ENCODE assay signal across 8 mouse cellular contexts in the genomic region with DNA sequence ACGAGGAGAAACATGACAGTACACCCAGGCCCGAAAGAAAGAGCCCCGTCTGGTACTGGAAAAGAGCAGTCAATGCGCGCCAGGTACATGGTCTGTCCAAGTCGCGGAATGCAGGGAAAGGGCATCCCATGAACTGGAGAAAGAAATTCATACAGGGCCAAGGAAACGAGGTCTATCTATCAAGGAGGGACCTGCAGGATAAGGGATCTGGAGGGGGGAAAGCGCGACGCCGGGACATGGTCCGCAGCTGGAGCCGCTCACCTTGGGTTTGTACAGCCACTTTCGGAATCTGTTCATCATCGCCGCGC. TPM values are rescaled to one million over a fixed set of nuclear protein-coding genes. Genes with fewer than 3 reads are reported as not detected.
DNase-seq lines count a peak whose midpoint lies in the region; ATAC-seq lines count a peak whose summit lies in the region.

No protein-coding gene starts in this region.

- no peaks in the 10 kb centered on the region for H3K36me3 ChIP-seq in megakaryocyte, embryonic 14.5 days (replicated peaks; ENCODE audit: low read length)
- no peaks in the 10 kb centered on the region for H3K36me3 ChIP-seq in limb, embryonic 12.5 days
- H3K36me3 ChIP-seq in stomach, embryonic 15.5 days = no peaks in the 10 kb centered on the region

- H3K9me3 ChIP-seq in megakaryocyte, embryonic 14.5 days = no peaks in the 10 kb centered on the region
- H3K9me3 ChIP-seq in limb, embryonic 12.5 days = no peaks in the 10 kb centered on the region
- H3K9me3 ChIP-seq in stomach, embryonic 15.5 days = no peaks in the 10 kb centered on the region

- no peak for ATAC-seq in megakaryocyte, adult 5-6 weeks (ENCODE audit: poor library complexity, severe bottlenecking)
- no peak for ATAC-seq in limb, embryonic 12.5 days (ENCODE audit: insufficient number of reproducible peaks, insufficient read depth, low FRiP score, low TSS enrichment, low read depth)
- no peak for ATAC-seq in stomach, embryonic 15.5 days (ENCODE audit: insufficient read depth, low FRiP score, low read depth)
- ATAC-seq in megakaryocyte progenitor cell, adult 5-6 weeks (replicated peaks; ENCODE audit: poor library complexity) = no peak

- peak overlapping the region; percentile 92 for H3K4me3 ChIP-seq in megakaryocyte, embryonic 14.5 days (replicated peaks)
- peak overlapping the region; percentile 74 for H3K4me3 ChIP-seq in limb, embryonic 12.5 days (replicated peaks)
- H3K4me3 ChIP-seq in stomach, embryonic 15.5 days (replicated peaks) = peak overlapping the region; percentile 62

- H3K4me2 ChIP-seq in limb, embryonic 12.5 days = peak overlapping the region; percentile 95
- H3K4me2 ChIP-seq in stomach, embryonic 15.5 days = peak overlapping the region; percentile 98

- no peak overlapping the region for H3K27ac ChIP-seq in limb, embryonic 12.5 days
- no peak overlapping the region for H3K27ac ChIP-seq in stomach, embryonic 15.5 days

- peaks cover 84% of the 10 kb centered on the region for H3K27me3 ChIP-seq in megakaryocyte, embryonic 14.5 days (replicated peaks)
- H3K27me3 ChIP-seq in limb, embryonic 12.5 days = peaks cover 88% of the 10 kb centered on the region
- H3K27me3 ChIP-seq in stomach, embryonic 15.5 days (replicated peaks) = peaks cover 37% of the 10 kb centered on the region

- 2% methylated on average over 18 of the region's 18 CpGs for WGBS in limb, embryonic 12.5 days
- under 1% methylated on average over 18 of the region's 18 CpGs for WGBS in stomach, embryonic 15.5 days

- H3K9ac ChIP-seq in limb, embryonic 12.5 days (replicated peaks) = peak overlapping the region; percentile 51
- H3K9ac ChIP-seq in stomach, embryonic 15.5 days = no peak overlapping the region

- peaks cover 58% of the 10 kb centered on the region for H3K4me1 ChIP-seq in megakaryocyte, embryonic 14.5 days
- peaks cover 24% of the 10 kb centered on the region for H3K4me1 ChIP-seq in limb, embryonic 12.5 days (replicated peaks)
- peaks cover 26% of the 10 kb centered on the region for H3K4me1 ChIP-seq in stomach, embryonic 15.5 days

- DNase-seq in cerebellum, postnatal 10 days = peak; percentile 54 to 66
- no peak for DNase-seq in cerebellum, postnatal 36 days
- DNase-seq in thymus, adult 18-20 months = no peak

RNA-seq across cellular contexts. Expression of a gene that starts 0.5 kb away (rescaled TPM):
- polyA plus RNA-seq in megakaryocyte, embryonic 14.5 days (2012; ENCODE audit: insufficient read depth, low replicate concordance) = 0.37 and 4.0 TPM in 2 replicates
- 2.3 and 3.8 TPM in 2 replicates for total RNA-seq in megakaryocyte, adult 5-6 weeks (2015)
- 4.8 and 5.5 TPM in 2 replicates for total RNA-seq in megakaryocyte, adult 5-6 weeks (2017)
- 1.4 and 2.0 TPM in 2 replicates for polyA plus RNA-seq in limb, embryonic 12.5 days (2016; fragmentation: Nextera tagmentation; extraction: Ambion mirVana)
- polyA plus RNA-seq in stomach, embryonic 15.5 days (2015; fragmentation: Nextera tagmentation; extraction: Ambion mirVana) = 0.53 and 0.62 TPM in 2 replicates
- 0.25 and 0.46 TPM in 2 replicates for total RNA-seq in megakaryocyte progenitor cell, adult 5-6 weeks (2015)
- total RNA-seq in megakaryocyte progenitor cell, adult 5-6 weeks (2017) = 0.04 and 0.10 TPM in 2 replicates

RNA-seq across cellular contexts. Expression of a gene that starts 0.6 kb away (rescaled TPM):
- 0.15 TPM in 1 of 2 replicates, not detected in the other for polyA plus RNA-seq in megakaryocyte, embryonic 14.5 days (2012; ENCODE audit: insufficient read depth, low replicate concordance)
- 0.56 and 0.57 TPM in 2 replicates for total RNA-seq in megakaryocyte, adult 5-6 weeks (2015)
- 1.2 and 1.9 TPM in 2 replicates for total RNA-seq in megakaryocyte, adult 5-6 weeks (2017)
- polyA plus RNA-seq in limb, embryonic 12.5 days (2016; fragmentation: Nextera tagmentation; extraction: Ambion mirVana) = not detected in 2 replicates
- polyA plus RNA-seq in stomach, embryonic 15.5 days (2015; fragmentation: Nextera tagmentation; extraction: Ambion mirVana) = not detected in 2 replicates
- not detected in 2 replicates for total RNA-seq in megakaryocyte progenitor cell, adult 5-6 weeks (2015)
- not detected in 2 replicates for total RNA-seq in megakaryocyte progenitor cell, adult 5-6 weeks (2017)

RNA-seq across cellular contexts. Expression of a gene that starts 48.3 kb away (rescaled TPM):
- polyA plus RNA-seq in megakaryocyte, embryonic 14.5 days (2012; ENCODE audit: insufficient read depth, low replicate concordance) = 6.2 and 26.8 TPM in 2 replicates
- total RNA-seq in megakaryocyte, adult 5-6 weeks (2015) = 75.7 and 86.1 TPM in 2 replicates
- total RNA-seq in megakaryocyte, adult 5-6 weeks (2017) = 79.6 and 82.8 TPM in 2 replicates
- 181 TPM in 2 replicates for polyA plus RNA-seq in limb, embryonic 12.5 days (2016; fragmentation: Nextera tagmentation; extraction: Ambion mirVana)
- polyA plus RNA-seq in stomach, embryonic 15.5 days (2015; fragmentation: Nextera tagmentation; extraction: Ambion mirVana) = 138 and 151 TPM in 2 replicates
- 143 and 145 TPM in 2 replicates for total RNA-seq in megakaryocyte progenitor cell, adult 5-6 weeks (2015)
- 107 and 120 TPM in 2 replicates for total RNA-seq in megakaryocyte progenitor cell, adult 5-6 weeks (2017)

Comparison
In these comparisons a context has a peak if more than half of its experiments do, and no peak if none do; other contexts are left out.
1. DNase-seq: peak in cerebellum, postnatal 10 days (2 of 2); none in cerebellum, postnatal 36 days (0 of 2) and thymus, adult 18-20 months (0 of 2).
2. Peak in every context shown above with its lines, with median percentiles within 50 percentile points of each other: H3K4me3 ChIP-seq.